In the genomic region with DNA sequence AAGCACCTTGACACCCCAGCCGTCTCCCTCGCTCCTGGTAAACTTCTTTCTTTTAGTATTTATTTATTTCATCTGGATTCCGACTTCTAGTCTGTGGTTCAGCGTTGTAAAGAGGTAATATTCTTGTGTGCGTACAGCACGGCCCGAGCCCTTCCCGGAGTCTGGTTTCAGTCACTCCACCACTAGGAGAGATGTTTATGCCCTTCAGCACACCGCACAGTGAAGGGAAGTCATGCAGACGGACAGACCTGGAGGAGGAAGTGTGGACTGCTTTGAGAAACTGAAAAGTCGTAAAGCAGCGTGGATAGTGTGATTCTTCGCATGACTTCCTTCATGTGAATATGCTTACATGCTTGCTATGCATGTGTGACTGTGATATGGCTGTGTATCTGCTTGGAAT, we compare ENCODE assay signal across 13 mouse cellular contexts. TPM values are rescaled to one million over a fixed set of nuclear protein-coding genes. Genes with fewer than 3 reads are reported as not detected.
A peak's percentile ranks its signal among the peaks of the same experiment; 100 is the strongest.
DNase-seq lines count a peak whose midpoint lies in the region; ATAC-seq and TF ChIP-seq lines count a peak whose summit lies in the region.
"Had no signal": no experiment of that assay in that cellular context is flagged by ENCODE, and none has a peak within 500 bp of the region (broad histone marks: within the 10 kb centered on the region; RNA-seq: fewer than 3 reads in every experiment).

No protein-coding gene starts in this region.

- no peaks in the 10 kb centered on the region for H3K36me3 ChIP-seq in heart, embryonic 13.5 days
- H3K36me3 ChIP-seq in spleen, adult 2 months (ENCODE audit: control insufficient read depth, insufficient read depth, low read length), result no peaks in the 10 kb centered on the region
- no peaks in the 10 kb centered on the region for H3K36me3 ChIP-seq in intestine, embryonic 14.5 days (ENCODE audit: control insufficient read depth, insufficient read depth, low read length)
- no peaks in the 10 kb centered on the region for H3K36me3 ChIP-seq in stomach, embryonic 16.5 days (ENCODE audit: control insufficient read depth, insufficient read depth, low read length)
- H3K36me3 ChIP-seq: heart, embryonic 10.5 days; limb, embryonic 15.5 days; midbrain, embryonic 13.5 days had no signal

- intact Hi-C loops in left cerebral cortex, adult 2 months (cut with DNase I), result no loop called here

- H3K4me1 ChIP-seq in heart, embryonic 13.5 days, result peaks cover 44% of the 10 kb centered on the region
- H3K4me1 ChIP-seq in spleen, adult 2 months (ENCODE audit: control insufficient read depth, insufficient read depth, insufficient read length), result peaks cover 15% of the 10 kb centered on the region
- H3K4me1 ChIP-seq in intestine, embryonic 14.5 days (replicated peaks; ENCODE audit: control insufficient read depth, insufficient read depth, low read length), result peaks cover 26% of the 10 kb centered on the region
- H3K4me1 ChIP-seq in stomach, embryonic 16.5 days (ENCODE audit: control insufficient read depth, insufficient read depth, low read length), result peaks cover 34% of the 10 kb centered on the region

- H3K27me3 ChIP-seq in heart, embryonic 13.5 days (replicated peaks), result no peaks in the 10 kb centered on the region
- no peaks in the 10 kb centered on the region for H3K27me3 ChIP-seq in spleen, adult 2 months (ENCODE audit: control insufficient read depth, insufficient read depth, low read length)
- H3K27me3 ChIP-seq in intestine, embryonic 14.5 days (replicated peaks; ENCODE audit: control insufficient read depth, insufficient read depth, low read length), result no peaks in the 10 kb centered on the region
- H3K27me3 ChIP-seq in stomach, embryonic 16.5 days (ENCODE audit: control insufficient read depth, insufficient read depth, low read length), result no peaks in the 10 kb centered on the region
- H3K27me3 ChIP-seq: limb, embryonic 15.5 days; midbrain, embryonic 13.5 days had no signal

- H3K9ac ChIP-seq in heart, embryonic 13.5 days, result peak overlapping the region; percentile 52; the same call in 1 of the 2 replicates
- H3K9ac ChIP-seq in intestine, embryonic 14.5 days (ENCODE audit: low read length), result no peak overlapping the region
- H3K9ac ChIP-seq in stomach, embryonic 16.5 days (ENCODE audit: low read length), result 0 out of 2 replicates have a peak overlapping the region, but pooled peaks have one; percentile 26
- H3K9ac ChIP-seq: limb, embryonic 15.5 days; midbrain, embryonic 13.5 days had no signal

- peak overlapping the region; percentile 48 for H3K4me2 ChIP-seq in heart, embryonic 13.5 days
- H3K4me2 ChIP-seq in intestine, embryonic 14.5 days (ENCODE audit: low read length), result peak overlapping the region; percentile 33
- peak overlapping the region; percentile 3; the same call in 1 of the 2 replicates for H3K4me2 ChIP-seq in stomach, embryonic 16.5 days (ENCODE audit: low read depth, low read length)
- H3K4me2 ChIP-seq: limb, embryonic 15.5 days; midbrain, embryonic 13.5 days had no signal

- H3K9me3 ChIP-seq in heart, embryonic 13.5 days, result no peaks in the 10 kb centered on the region
- H3K9me3 ChIP-seq in intestine, embryonic 14.5 days (ENCODE audit: control insufficient read depth, low read length), result no peaks in the 10 kb centered on the region
- no peaks in the 10 kb centered on the region for H3K9me3 ChIP-seq in stomach, embryonic 16.5 days (replicated peaks; ENCODE audit: control insufficient read depth, low read length)
- H3K9me3 ChIP-seq: heart, embryonic 10.5 days; limb, embryonic 15.5 days; midbrain, embryonic 13.5 days had no signal

- no peak for TF ChIP-seq CTCF in spleen, adult 2 months (IDR thresholded peaks at IDR 0.05; ENCODE audit: extremely low read depth, insufficient read depth, insufficient read length, insufficient replicate concordance)
- no peak for TF ChIP-seq CTCF in left cerebral cortex, adult 2 months (IDR thresholded peaks at IDR 0.05)

- TF ChIP-seq POLR2A in spleen, adult 2 months (IDR thresholded peaks at IDR 0.05; ENCODE audit: low read depth, low read length), result no peak

- whole genome bisulfite sequencing in heart, embryonic 13.5 days, result 53% methylated on average over 13 of the region's 13 CpGs
- 17% methylated on average over 13 of the region's 13 CpGs for WGBS in spleen, adult 2 months
- WGBS in intestine, embryonic 14.5 days, result 23% methylated on average over 13 of the region's 13 CpGs
- WGBS in stomach, embryonic 16.5 days, result 40% methylated on average over 13 of the region's 13 CpGs

- H3K4me3 ChIP-seq in heart, embryonic 13.5 days, result no peak overlapping the region
- H3K4me3 ChIP-seq in spleen, adult 2 months (ENCODE audit: extremely low read depth, insufficient read depth, insufficient read length), result no peak overlapping the region
- no peak overlapping the region for H3K4me3 ChIP-seq in intestine, embryonic 14.5 days (ENCODE audit: low read depth, low read length)
- no peak overlapping the region for H3K4me3 ChIP-seq in stomach, embryonic 16.5 days (replicated peaks; ENCODE audit: low read length)
- H3K4me3 ChIP-seq in left cerebral cortex, adult 2 months, result no peak overlapping the region
- H3K4me3 ChIP-seq: heart, embryonic 10.5 days; limb, embryonic 15.5 days; midbrain, embryonic 13.5 days had no signal

- no peak for DNase-seq in heart, adult 9 months (ENCODE audit: low spot score in 2 of 2)
- peak; percentile 25 to 37 for DNase-seq in spleen, adult 2 months (ENCODE audit: low read depth in 1 of 2, low spot score in 2 of 2)
- no peak for DNase-seq in spleen, postnatal 4 days (ENCODE audit: low spot score in 2 of 2)
- peak; percentile 60 for DNase-seq in intestine, embryonic 14.5 days (ENCODE audit: low spot score)
- no peak for DNase-seq in left cerebral cortex, adult 2 months (ENCODE audit: extremely low spot score in 1 of 2, low spot score in 2 of 2)
- no peak for DNase-seq in left cerebral cortex, adult 9 months (ENCODE audit: low spot score in 2 of 2)
- DNase-seq: kidney, postnatal 14 days had no signal

- 0 out of 2 replicates have a peak overlapping the region, but pooled peaks have one; percentile 12 for H3K27ac ChIP-seq in heart, embryonic 13.5 days (replicated peaks)
- H3K27ac ChIP-seq in spleen, adult 2 months (ENCODE audit: insufficient read depth, low read length), result no peak overlapping the region
- no peak overlapping the region for H3K27ac ChIP-seq in intestine, embryonic 14.5 days (ENCODE audit: low read depth)
- 0 out of 2 replicates have a peak overlapping the region, but pooled peaks have one; percentile 21 for H3K27ac ChIP-seq in stomach, embryonic 16.5 days (ENCODE audit: low read length)
- no peak overlapping the region for H3K27ac ChIP-seq in left cerebral cortex, adult 2 months
- H3K27ac ChIP-seq: heart, embryonic 10.5 days; limb, embryonic 15.5 days; midbrain, embryonic 13.5 days had no signal

- no peak for ATAC-seq in heart, embryonic 13.5 days (ENCODE audit: extremely low read depth, insufficient number of reproducible peaks, low FRiP score, low TSS enrichment)
- peak; percentile 38; the same call in 1 of the 2 replicates for ATAC-seq in intestine, embryonic 14.5 days (replicated peaks; ENCODE audit: low FRiP score, low TSS enrichment, low read depth)
- ATAC-seq in stomach, embryonic 16.5 days (ENCODE audit: insufficient read depth, low FRiP score), result peak; percentile 22; the same call in 1 of the 2 replicates
- ATAC-seq: forebrain, embryonic 16.5 days; midbrain, embryonic 13.5 days had no signal

RNA-seq across cellular contexts. Expression of a gene that starts 40.7 kb away (rescaled TPM):
- 4.6 and 5.5 TPM in 2 replicates for polyA plus RNA-seq in heart, embryonic 13.5 days (2015; fragmentation: Nextera tagmentation; extraction: Ambion mirVana)
- 6.8 and 6.9 TPM in 2 replicates for polyA plus RNA-seq in spleen, adult 2 months (2012; rRNA removed)
- polyA plus RNA-seq in intestine, embryonic 14.5 days (2014; fragmentation: Nextera tagmentation; extraction: Ambion mirVana), result 14.1 and 14.4 TPM in 2 replicates
- 9.4 and 10.4 TPM in 2 replicates for polyA plus RNA-seq in stomach, embryonic 16.5 days (2015; fragmentation: Nextera tagmentation; extraction: Ambion mirVana)
- 10 to 100 TPM; 18.4 to 20.0 TPM for total RNA-seq in left cerebral cortex, adult 2 months (2021)

Comparison
In these comparisons a context has a peak if more than half of its experiments do, and no peak if none do; other contexts are left out.
1. DNase-seq: peak in spleen, adult 2 months (2 of 2) and intestine, embryonic 14.5 days (single experiment); none in heart, adult 9 months (0 of 2), spleen, postnatal 4 days (0 of 2), left cerebral cortex, adult 2 months (0 of 2) and left cerebral cortex, adult 9 months (0 of 2).
2. H3K27ac ChIP-seq: peak in heart, embryonic 13.5 days (single experiment) and stomach, embryonic 16.5 days (single experiment); none in spleen, adult 2 months (single experiment), intestine, embryonic 14.5 days (single experiment) and left cerebral cortex, adult 2 months (single experiment).
3. Peak in every context shown above with its lines, with median percentiles within 50 percentile points of each other: H3K4me2 ChIP-seq.